Mouse (Mus musculus) forelimb bud, embryonic 11.5 days (tissue): ENCODE results near the gene 1700029H14Rik.

Experiments
- DNase-seq: peaks from one replicate; pipeline ENCODE4 v3.0.0-alpha.2; 2012; ENCODE audit warnings: low read depth, low spot score

The 1700029H14Rik gene

GRCm38 (mm10) chr8:13562118-13562517 lies at the start of gene 1700029H14Rik:
Gene 1700029H14Rik, minus strand, starts transcription at chr8:13562461.
- no peak for DNase-seq

- no peak for DNase-seq
Observed at GRCm38 (mm10) chr8:13611702-13612101, 49.4 kb upstream of the 1700029H14Rik start.

GRCm38 (mm10) chr8:13609971-13610370 lies 47.7 kb upstream of the 1700029H14Rik start:
- DNase-seq: no peak

GRCm38 (mm10) chr8:13608946-13609345 lies 46.7 kb upstream of the 1700029H14Rik start:
- no peak for DNase-seq

GRCm38 (mm10) chr8:13605920-13606480 lies 43.7 kb upstream of the 1700029H14Rik start:
- DNase-seq: no peak

GRCm38 (mm10) chr8:13602621-13603020 lies 40.4 kb upstream of the 1700029H14Rik start:
- DNase-seq: peak; percentile 28

- no peak for DNase-seq
Observed at GRCm38 (mm10) chr8:13601166-13601565, 38.9 kb upstream of the 1700029H14Rik start.

- no peak for DNase-seq
Observed at GRCm38 (mm10) chr8:13600716-13601115, 38.5 kb upstream of the 1700029H14Rik start.

GRCm38 (mm10) chr8:13600204-13600603 lies 37.9 kb upstream of the 1700029H14Rik start:
- DNase-seq: no peak

GRCm38 (mm10) chr8:13597777-13598176 lies 35.5 kb upstream of the 1700029H14Rik start:
- no peak for DNase-seq

GRCm38 (mm10) chr8:13595861-13596260 lies 33.6 kb upstream of the 1700029H14Rik start:
- no peak for DNase-seq

GRCm38 (mm10) chr8:13594884-13595323 lies 32.6 kb upstream of the 1700029H14Rik start:
- DNase-seq: no peak

- no peak for DNase-seq
Observed at GRCm38 (mm10) chr8:13593340-13593739, 31.1 kb upstream of the 1700029H14Rik start.

- no peak for DNase-seq
Observed at GRCm38 (mm10) chr8:13591246-13591645, 29.0 kb upstream of the 1700029H14Rik start.

GRCm38 (mm10) chr8:13589071-13589470 lies 26.8 kb upstream of the 1700029H14Rik start:
- DNase-seq: no peak

- DNase-seq: no peak
Observed at GRCm38 (mm10) chr8:13584652-13585051, 22.4 kb upstream of the 1700029H14Rik start.

GRCm38 (mm10) chr8:13577869-13578268 lies 15.6 kb upstream of the 1700029H14Rik start:
- no peak for DNase-seq

GRCm38 (mm10) chr8:13571999-13572398 lies 9.7 kb upstream of the 1700029H14Rik start:
- DNase-seq: no peak

GRCm38 (mm10) chr8:13557526-13557925 lies 4.7 kb downstream of the 1700029H14Rik start:
- no peak for DNase-seq

GRCm38 (mm10) chr8:13551574-13551830 lies 10.8 kb downstream of the 1700029H14Rik start:
- no peak for DNase-seq

- DNase-seq: peak; percentile 85
Observed at GRCm38 (mm10) chr8:13550718-13551573, 11.3 kb downstream of the 1700029H14Rik start.

- no peak for DNase-seq
Observed at GRCm38 (mm10) chr8:13548831-13549230, 13.4 kb downstream of the 1700029H14Rik start.

GRCm38 (mm10) chr8:13548235-13548634 lies 14.0 kb downstream of the 1700029H14Rik start:
- no peak for DNase-seq
